In genomic region chr2:172226945-172227344, GRCm38 (mm10) we compare ENCODE assay signal across 9 mouse cellular contexts. TPM values are rescaled to one million over a fixed set of nuclear protein-coding genes. Genes with fewer than 3 reads are reported as not detected.
DNase-seq lines count a peak whose midpoint lies in the region; ATAC-seq and TF ChIP-seq lines count a peak whose summit lies in the region.
"Had no signal": no experiment of that assay in that cellular context is flagged by ENCODE, and none has a peak within 500 bp of the region (broad histone marks: within the 10 kb centered on the region; RNA-seq: fewer than 3 reads in every experiment).

No protein-coding gene starts in this region.

- H3K4me3 ChIP-seq in kidney, embryonic 16.5 days (ENCODE audit: low read length) = no peak overlapping the region
- no peak overlapping the region for H3K4me3 ChIP-seq in cortical plate, adult 2 months (ENCODE audit: insufficient read depth, low read length)
- no peak overlapping the region for H3K4me3 ChIP-seq in hindbrain, embryonic 11.5 days (ENCODE audit: low read depth, low read length)

- no peak for DNase-seq in kidney, adult 18-20 months
- DNase-seq in hindbrain, embryonic 11.5 days (ENCODE audit: low spot score) = peak; percentile 64
- peak; percentile 72 to 81 for DNase-seq in left cerebral cortex, postnatal 25 days (ENCODE audit: low spot score in 2 of 2)
- DNase-seq in retina, postnatal 1 day = peak; percentile 70
- no peak for DNase-seq in yolk sac, embryonic 10.5 days (ENCODE audit: low spot score)
- no peak for DNase-seq in spleen, postnatal 10 days (ENCODE audit: low spot score in 2 of 2)

- 0 out of 2 replicates have a peak, but pooled peaks have one; percentile 23 for ATAC-seq in kidney, embryonic 16.5 days (ENCODE audit: low FRiP score, low TSS enrichment)
- ATAC-seq in hindbrain, embryonic 11.5 days (ENCODE audit: low FRiP score) = peak; percentile 43; the same call in 1 of the 2 replicates

- no peaks in the 10 kb centered on the region for H3K36me3 ChIP-seq in kidney, embryonic 16.5 days (ENCODE audit: insufficient read depth, low read length)
- H3K36me3 ChIP-seq in hindbrain, embryonic 11.5 days (ENCODE audit: control insufficient read depth, insufficient read depth, low read length) = no peaks in the 10 kb centered on the region

- peak; percentile 74 for TF ChIP-seq CTCF in cortical plate, adult 2 months (IDR thresholded peaks at IDR 0.05; ENCODE audit: extremely low read depth, insufficient read depth, low read length)

- no peak for TF ChIP-seq POLR2A in cortical plate, adult 2 months (IDR thresholded peaks at IDR 0.05; ENCODE audit: extremely low read depth, insufficient read depth, low read length)

- H3K9ac ChIP-seq in kidney, embryonic 16.5 days (replicated peaks; ENCODE audit: low read length) = no peak overlapping the region
- no peak overlapping the region for H3K9ac ChIP-seq in hindbrain, embryonic 11.5 days (ENCODE audit: low read depth, low read length)

- 30% methylated on average over 7 of the region's 7 CpGs for WGBS in kidney, embryonic 16.5 days
- WGBS in hindbrain, embryonic 11.5 days = 36% methylated on average over 7 of the region's 7 CpGs

- H3K27me3 ChIP-seq in kidney, embryonic 16.5 days (ENCODE audit: insufficient read depth, low read length) = peaks cover 5% of the 10 kb centered on the region; the same call in 1 of the 2 replicates
- H3K27me3 ChIP-seq in hindbrain, embryonic 11.5 days (ENCODE audit: control insufficient read depth, insufficient read depth, low read length) = no peaks in the 10 kb centered on the region

- intact Hi-C loops in left cerebral cortex, postnatal 25 days (cut with DNase I) = loop anchor here (1.0 to 10.0 kb wide), 3 partner anchors 102 to 548 kb away; no protein-coding TSS in a partner anchor

- no peak overlapping the region for H3K4me2 ChIP-seq in kidney, embryonic 16.5 days (replicated peaks; ENCODE audit: low read depth, low read length)
- H3K4me2 ChIP-seq in hindbrain, embryonic 11.5 days (replicated peaks; ENCODE audit: low read depth, low read length) = no peak overlapping the region

- H3K9me3 ChIP-seq in kidney, embryonic 16.5 days (ENCODE audit: low read length) = no peaks in the 10 kb centered on the region
- H3K9me3 ChIP-seq in hindbrain, embryonic 11.5 days (ENCODE audit: control insufficient read depth, low read length) = no peaks in the 10 kb centered on the region

- no peak overlapping the region for H3K27ac ChIP-seq in kidney, embryonic 16.5 days (ENCODE audit: low read length)
- H3K27ac ChIP-seq in cortical plate, adult 2 months (ENCODE audit: insufficient read depth, low read length) = no peak overlapping the region
- no peak overlapping the region for H3K27ac ChIP-seq in hindbrain, embryonic 11.5 days (ENCODE audit: low read depth, low read length)

- no peaks in the 10 kb centered on the region for H3K4me1 ChIP-seq in kidney, embryonic 16.5 days (ENCODE audit: insufficient read depth, low read length)
- H3K4me1 ChIP-seq in cortical plate, adult 2 months (ENCODE audit: control insufficient read depth, insufficient read depth, low read length) = no peaks in the 10 kb centered on the region
- no peaks in the 10 kb centered on the region for H3K4me1 ChIP-seq in hindbrain, embryonic 11.5 days (replicated peaks; ENCODE audit: control insufficient read depth, insufficient read depth, low read length)

RNA-seq across cellular contexts. Expression of gene Mc3r, which starts 21.3 kb away (rescaled TPM):
- not detected in 2 replicates for polyA plus RNA-seq in kidney, embryonic 16.5 days (2015; fragmentation: Nextera tagmentation; extraction: Ambion mirVana)
- polyA plus RNA-seq in cortical plate, adult 2 months (2012; rRNA removed) = 0.04 and 0.08 TPM in 2 replicates
- not detected in 2 replicates for polyA plus RNA-seq in hindbrain, embryonic 11.5 days (2014; fragmentation: Nextera tagmentation; extraction: Ambion mirVana)
- under 1 TPM; 0.21 to 0.25 TPM for total RNA-seq in left cerebral cortex, postnatal 25 days (2021)
- total RNA-seq: neutrophil, adult 5-6 weeks had no signal

Comparison
In these comparisons a context has a peak if more than half of its experiments do, and no peak if none do; other contexts are left out.
1. DNase-seq: peak in hindbrain, embryonic 11.5 days (single experiment), left cerebral cortex, postnatal 25 days (2 of 2) and retina, postnatal 1 day (single experiment); none in kidney, adult 18-20 months (single experiment), yolk sac, embryonic 10.5 days (single experiment) and spleen, postnatal 10 days (0 of 2).